Mouse (Mus musculus) CD8-positive naive resting alpha-beta T cell, adult 57 days (primary cell): ENCODE results near the gene 4930474N05Rik. TPM values are rescaled to one million over a fixed set of nuclear protein-coding genes. Genes with fewer than 3 reads are reported as not detected.

Experiments
- total RNA-seq: library from RNA; stranded (reverse); gene quantifications from one replicate; pipeline ENCODE4 v1.2.4, GENCODE M21; 2023

The 4930474N05Rik gene
- not detected for total RNA-seq

GRCm38 (mm10) chr14:36094617-36095016 is at the start of gene 4930474N05Rik:
Gene 4930474N05Rik, plus strand, starts transcription at chr14:36094917.

